Mouse (Mus musculus) heart, adult 2 months (tissue): ENCODE results near the gene Nle1.

Experiments used
- CTCF ChIP-seq: fragments of 200-600 bp; IDR thresholded peaks from 2 replicates; pipeline ENCODE4 v1.8.1; 2022; ENCODE audit warnings: antibody characterized with exemption, mild to moderate bottlenecking, moderate library complexity
- EP300 ChIP-seq: fragments of 200-500 bp; IDR thresholded peaks from 2 replicates; pipeline ENCODE4 v1.6.1; 2011; ENCODE audit warnings: low read depth, low read length, control low read depth; ENCODE audit not compliant: insufficient read depth
- POLR2A ChIP-seq: fragments of 200-500 bp; IDR thresholded peaks from 2 replicates; pipeline ENCODE4 v1.6.1; 2011; ENCODE audit warnings: mild to moderate bottlenecking, low read depth, low read length, control low read depth; ENCODE audit not compliant: insufficient read depth

DNA sequence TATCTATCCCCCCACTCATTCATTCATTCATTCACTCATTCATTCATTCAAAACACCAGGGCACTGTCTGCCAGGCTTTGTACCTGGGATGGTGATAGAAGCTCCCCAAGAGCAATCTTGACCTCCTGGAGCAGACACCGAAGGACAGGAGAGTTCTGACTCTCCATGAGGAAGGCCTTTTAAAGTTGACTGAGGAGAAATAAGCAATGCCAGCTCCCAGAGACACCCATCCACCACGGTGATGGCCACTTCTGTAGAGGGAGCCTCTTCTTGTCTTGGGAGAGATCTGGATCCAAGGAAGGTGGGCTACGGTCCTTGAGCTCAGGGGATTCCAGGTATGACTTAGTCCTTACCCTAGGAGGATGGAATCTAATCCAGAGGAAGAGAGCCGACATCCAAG is 2.0 kb upstream of the Nle1 start, which contains the start of gene Unc45b:
- TF ChIP-seq CTCF (no peak), POLR2A (no peak), EP300 (no peak)
